Mouse (Mus musculus) liver, postnatal 0 days (tissue): ENCODE results near the gene Tesc. TPM values are rescaled to one million over a fixed set of nuclear protein-coding genes. Genes with fewer than 3 reads are reported as not detected.

Source experiments
- ATAC-seq: fragments of 200-750 bp; cut with Nextera tagmentation; 2 replicates; pipeline ENCODE4 v1.8.0; 2017; ENCODE audit warnings: mild to moderate bottlenecking, moderate library complexity
- DNase-seq: peaks from one replicate; pipeline ENCODE4 v3.0.0-alpha.2; 2016
- H3K27ac ChIP-seq: fragments of 300-500 bp; sonication (generic); 2 replicates; pipeline ENCODE4 v1.5.1; 2014; ENCODE audit warnings: antibody characterized with exemption, moderate library complexity, mild to moderate bottlenecking, low read depth
- H3K27me3 ChIP-seq: fragments of 300-500 bp; sonication (generic); 2 replicates; pipeline ENCODE4 v1.6.1; 2014; ENCODE audit warnings: low read length, control low read depth, mixed read lengths; ENCODE audit not compliant: insufficient read depth
- H3K36me3 ChIP-seq: fragments of 300-500 bp; sonication (generic); replicated peaks from 2 replicates; pipeline ENCODE4 v1.6.1; 2014; ENCODE audit warnings: mild to moderate bottlenecking, control low read depth, low read length, moderate library complexity, mixed read lengths; ENCODE audit not compliant: insufficient read depth
- H3K4me1 ChIP-seq: fragments of 300-500 bp; sonication (generic); 2 replicates; pipeline ENCODE4 v1.6.1; 2014; ENCODE audit warnings: antibody characterized with exemption, mild to moderate bottlenecking, control low read depth; ENCODE audit not compliant: insufficient read depth
- H3K4me2 ChIP-seq: fragments of 300-500 bp; sonication (generic); 2 replicates; pipeline ENCODE4 v1.6.1; 2014; ENCODE audit warnings: low read depth, mild to moderate bottlenecking, low read length, moderate library complexity, mixed read lengths
- H3K4me3 ChIP-seq: fragments of 300-500 bp; sonication (generic); 2 replicates; pipeline ENCODE4 v1.5.1; 2014; ENCODE audit warnings: low read depth, low read length
- H3K9ac ChIP-seq: fragments of 300-500 bp; sonication (generic); replicated peaks from 2 replicates; pipeline ENCODE4 v1.6.1; 2014; ENCODE audit warnings: mild to moderate bottlenecking, moderate library complexity
- H3K9me3 ChIP-seq: fragments of 300-500 bp; sonication (generic); 2 replicates; pipeline ENCODE4 v1.6.1; 2016; ENCODE audit warnings: mild to moderate bottlenecking, control low read depth, low read length, mixed read lengths
- CTCF ChIP-seq: sonication (generic); IDR thresholded peaks from 2 replicates; pipeline ENCODE4 v1.5.1; 2016; ENCODE audit warnings: antibody characterized with exemption, low read depth
- EP300 ChIP-seq: IDR thresholded peaks from 2 replicates; pipeline ENCODE4 v1.6.1; 2016; ENCODE audit warnings: antibody characterized with exemption, low read depth, mild to moderate bottlenecking
- WGBS: fragments of 180-500 bp; shearing (Covaris S2); extraction: QIAGEN DNeasy Blood & Tissue Kit; methylation state at CpG from one replicate; pipeline ENCODE4 v1.1.7; 2014; ENCODE audit not compliant: insufficient replicate concordance; 5-methylcytosine and 5-hydroxymethylcytosine counted together
- polyA plus RNA-seq: library from polyadenylated mRNA; unstranded; fragments of >200 nt; fragmentation: Nextera tagmentation; extraction: Ambion mirVana; gene quantifications from 2 replicates; pipeline ENCODE4 v1.2.1, GENCODE M21; 2015

The Tesc gene
- polyA plus RNA-seq, 1 experiment from 2014 or later = 4.5 TPM

GRCm38 (mm10) chr5:117995911-117996310, 31.6 kb upstream of the Tesc start:
- Histone ChIP-seq H3K27ac (no peak overlapping the region), H3K4me2 (no peak overlapping the region), H3K4me3 (no peak overlapping the region), H3K4me1 (0 out of 2 replicates have a peak, but pooled peaks cover 5% of the 10 kb centered on the region), H3K27me3 (no peaks in the 10 kb centered on the region), H3K9me3 (no peaks in the 10 kb centered on the region), H3K36me3 (peaks cover 60% of the 10 kb centered on the region), H3K9ac (no peak overlapping the region)
- ATAC-seq (no peak), DNase-seq (no peak)
- WGBS = 68% methylated on average over 6 of the region's 6 CpGs
- no peak for TF ChIP-seq CTCF
- TF ChIP-seq EP300 = no peak

- no peak overlapping the region for H3K4me2 ChIP-seq
- no peaks in the 10 kb centered on the region for H3K9me3 ChIP-seq
- H3K36me3 ChIP-seq = peaks cover 55% of the 10 kb centered on the region
- no peak overlapping the region for H3K4me3 ChIP-seq
- no peaks in the 10 kb centered on the region for H3K27me3 ChIP-seq
- TF ChIP-seq CTCF (no peak), EP300 (no peak)
- ATAC-seq (no peak), DNase-seq (no peak)
- H3K4me1 ChIP-seq = 0 out of 2 replicates have a peak, but pooled peaks cover 5% of the 10 kb centered on the region
- WGBS = 69% methylated on average over 6 of the region's 6 CpGs
- H3K27ac ChIP-seq = no peak overlapping the region
- H3K9ac ChIP-seq = no peak overlapping the region
Measured at GRCm38 (mm10) chr5:117996581-117996980, 31.0 kb upstream of the Tesc start.

- ATAC-seq = peak; percentile 57
- Histone ChIP-seq H3K9ac (no peak overlapping the region), H3K4me3 (no peak overlapping the region), H3K36me3 (peaks cover 56% of the 10 kb centered on the region), H3K9me3 (no peaks in the 10 kb centered on the region), H3K4me2 (no peak overlapping the region), H3K4me1 (0 out of 2 replicates have a peak, but pooled peaks cover 5% of the 10 kb centered on the region), H3K27ac (no peak overlapping the region), H3K27me3 (no peaks in the 10 kb centered on the region)
- no peak for DNase-seq
- WGBS = 54% methylated on average over 10 of the region's 10 CpGs
- TF ChIP-seq EP300 (no peak), CTCF (no peak)
Measured at GRCm38 (mm10) chr5:117997434-117997970, 30.0 kb upstream of the Tesc start.

- Histone ChIP-seq H3K27ac (no peak overlapping the region), H3K4me1 (0 out of 2 replicates have a peak, but pooled peaks cover 5% of the 10 kb centered on the region), H3K4me3 (no peak overlapping the region), H3K36me3 (peaks cover 60% of the 10 kb centered on the region), H3K9ac (no peak overlapping the region), H3K4me2 (no peak overlapping the region), H3K27me3 (no peaks in the 10 kb centered on the region), H3K9me3 (no peaks in the 10 kb centered on the region)
- 82% methylated on average over 7 of the region's 7 CpGs for WGBS
- ATAC-seq (no peak), DNase-seq (no peak)
- TF ChIP-seq CTCF (no peak), EP300 (no peak)
Measured at GRCm38 (mm10) chr5:117999061-117999460, 28.5 kb upstream of the Tesc start.

- H3K9ac ChIP-seq = no peak overlapping the region
- no peak for ATAC-seq
- H3K4me3 ChIP-seq = no peak overlapping the region
- 0 out of 2 replicates have a peak, but pooled peaks cover 5% of the 10 kb centered on the region for H3K4me1 ChIP-seq
- peaks cover 55% of the 10 kb centered on the region for H3K36me3 ChIP-seq
- 84% methylated on average over 11 of the region's 11 CpGs for WGBS
- H3K27ac ChIP-seq = no peak overlapping the region
- no peak overlapping the region for H3K4me2 ChIP-seq
- no peak for TF ChIP-seq CTCF
- no peak for TF ChIP-seq EP300
- H3K9me3 ChIP-seq = no peaks in the 10 kb centered on the region
- H3K27me3 ChIP-seq = no peaks in the 10 kb centered on the region
- DNase-seq = no peak
Measured at GRCm38 (mm10) chr5:117999584-117999983, 28.0 kb upstream of the Tesc start.

GRCm38 (mm10) chr5:118002059-118002458, 25.5 kb upstream of the Tesc start:
- TF ChIP-seq CTCF = peak; percentile 88
- TF ChIP-seq EP300 = no peak
- peak; percentile 46 for ATAC-seq
- Histone ChIP-seq H3K27ac (no peak overlapping the region), H3K9ac (no peak overlapping the region), H3K4me1 (no peaks in the 10 kb centered on the region), H3K9me3 (no peaks in the 10 kb centered on the region), H3K4me2 (no peak overlapping the region), H3K4me3 (no peak overlapping the region), H3K27me3 (no peaks in the 10 kb centered on the region), H3K36me3 (peaks cover 48% of the 10 kb centered on the region)
- WGBS = 42% methylated on average over 9 of the region's 9 CpGs
- peak; percentile 73 for DNase-seq
